Mouse (Mus musculus) intestine, embryonic 15.5 days (tissue): ENCODE measurements at regions not wholly inside any gene's neighbourhood (a gene's known extent, or its start where the extent isn't known, plus 50 kb on each side); places are given as distances from the start of the nearest gene placed in this dataset.
A peak's percentile ranks its signal among the peaks of the same experiment; 100 is the strongest.

Experiments used
- ATAC-seq: fragments of 200-750 bp; cut with Nextera tagmentation; 2 replicates; pipeline ENCODE4 v1.8.0; 2017; ENCODE audit warnings: moderate TSS enrichment, moderate library complexity
- H3K27ac ChIP-seq: fragments of 300-500 bp; sonication (generic); 2 replicates; pipeline ENCODE4 v1.5.1; 2015; ENCODE audit warnings: mild to moderate bottlenecking, inconsistent platforms
- H3K27me3 ChIP-seq: fragments of 300-500 bp; sonication (generic); replicated peaks from 2 replicates; pipeline ENCODE4 v1.6.1; 2015; ENCODE audit warnings: inconsistent platforms
- H3K36me3 ChIP-seq: fragments of 300-500 bp; sonication (generic); 2 replicates; pipeline ENCODE4 v1.6.1; 2015; ENCODE audit warnings: inconsistent platforms
- H3K4me1 ChIP-seq: fragments of 300-500 bp; sonication (generic); replicated peaks from 2 replicates; pipeline ENCODE4 v1.6.1; 2015; ENCODE audit warnings: inconsistent platforms
- H3K4me2 ChIP-seq: fragments of 300-500 bp; sonication (generic); replicated peaks from 2 replicates; pipeline ENCODE4 v1.6.1; 2015; ENCODE audit warnings: mild to moderate bottlenecking, inconsistent platforms
- H3K4me3 ChIP-seq: fragments of 300-500 bp; sonication (generic); replicated peaks from 2 replicates; pipeline ENCODE4 v1.5.1; 2015; ENCODE audit warnings: inconsistent platforms
- H3K9ac ChIP-seq: fragments of 300-500 bp; sonication (generic); 2 replicates; pipeline ENCODE4 v1.6.1; 2015; ENCODE audit warnings: inconsistent platforms
- H3K9me3 ChIP-seq: fragments of 300-500 bp; sonication (generic); 2 replicates; pipeline ENCODE4 v1.6.1; 2016; ENCODE audit warnings: inconsistent platforms
- WGBS: fragments of 180-500 bp; shearing (Covaris S2); methylation state at CpG from one replicate; pipeline ENCODE4 v1.1.7; 2015; 5-methylcytosine and 5-hydroxymethylcytosine counted together

DNA sequence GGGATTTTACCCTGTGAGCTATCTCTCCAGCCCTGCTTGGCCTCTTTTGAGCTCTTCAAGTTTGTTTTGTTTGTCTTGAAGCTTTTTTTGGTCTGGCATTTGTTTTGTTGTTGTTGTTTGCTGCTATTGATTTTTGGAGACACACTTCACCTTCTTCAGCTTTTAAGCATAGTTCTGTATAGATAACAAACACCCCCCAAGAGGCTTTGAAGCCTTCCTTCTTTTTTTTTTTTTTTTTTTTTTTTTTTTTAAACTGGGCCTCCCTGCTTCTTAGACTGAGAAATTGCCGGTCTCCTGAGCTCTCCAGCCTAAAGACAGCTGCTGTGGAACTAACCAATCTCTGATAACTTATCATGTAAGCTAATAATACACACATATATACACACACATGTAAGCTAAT, 58.2 kb upstream of the Bmp2k start:
- Histone ChIP-seq H3K4me3 (no peak overlapping the region), H3K9ac (no peak overlapping the region), H3K9me3 (no peaks in the 10 kb centered on the region), H3K4me2 (no peak overlapping the region), H3K36me3 (no peaks in the 10 kb centered on the region), H3K4me1 (0 out of 2 replicates have a peak, but pooled peaks cover 13% of the 10 kb centered on the region), H3K27me3 (no peaks in the 10 kb centered on the region), H3K27ac (no peak overlapping the region)
- WGBS = 62% methylated on average over 1 of the region's 1 CpGs
- ATAC-seq = no peak

- no peak overlapping the region for H3K9ac ChIP-seq
- 0 out of 2 replicates have a peak, but pooled peaks cover 13% of the 10 kb centered on the region for H3K4me1 ChIP-seq
- H3K4me3 ChIP-seq = no peak overlapping the region
- peak overlapping the region; percentile 40 for H3K4me2 ChIP-seq
- ATAC-seq = peak; percentile 93
- H3K27ac ChIP-seq = peak overlapping the region; percentile 63
- H3K9me3 ChIP-seq = no peaks in the 10 kb centered on the region
- no peaks in the 10 kb centered on the region for H3K27me3 ChIP-seq
- no peaks in the 10 kb centered on the region for H3K36me3 ChIP-seq
- WGBS = 67% methylated on average over 12 of the region's 12 CpGs
These were observed 57.1 kb upstream of the Bmp2k start for GRCm38 (mm10) chr5:96940170-96941086.

GRCm38 (mm10) chr5:96941087-96941468, 56.4 kb upstream of the Bmp2k start:
- 28% methylated on average over 7 of the region's 7 CpGs for WGBS
- Histone ChIP-seq H3K4me1 (0 out of 2 replicates have a peak, but pooled peaks cover 13% of the 10 kb centered on the region), H3K9me3 (no peaks in the 10 kb centered on the region), H3K36me3 (no peaks in the 10 kb centered on the region), H3K27me3 (no peaks in the 10 kb centered on the region), H3K4me3 (no peak overlapping the region), H3K9ac (no peak overlapping the region), H3K27ac (peak overlapping the region; percentile 63), H3K4me2 (peak overlapping the region; percentile 40)
- ATAC-seq = peak; percentile 91

DNA sequence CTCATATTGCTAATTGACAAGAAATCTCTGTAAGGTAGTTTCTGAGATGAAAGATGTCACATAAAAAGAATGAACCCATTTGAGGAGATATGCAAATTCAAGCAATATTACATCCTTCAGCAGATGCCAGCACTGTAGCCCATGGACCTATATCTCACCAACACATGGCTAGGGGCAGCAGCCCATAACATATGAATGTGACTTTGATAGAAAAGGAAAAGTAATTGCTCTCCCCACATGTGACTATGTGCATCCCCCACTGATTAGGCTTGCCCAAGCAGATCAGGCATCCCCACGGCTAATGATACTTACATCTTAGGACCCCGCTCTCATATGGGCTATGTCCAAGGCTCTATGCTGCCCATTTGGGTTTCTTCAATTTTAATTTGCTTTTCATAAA, 56.0 kb upstream of the Bmp2k start:
- no peak for ATAC-seq
- Histone ChIP-seq H3K27me3 (no peaks in the 10 kb centered on the region), H3K4me2 (no peak overlapping the region), H3K36me3 (no peaks in the 10 kb centered on the region), H3K27ac (peak overlapping the region; percentile 63), H3K9me3 (no peaks in the 10 kb centered on the region), H3K9ac (no peak overlapping the region), H3K4me3 (no peak overlapping the region), H3K4me1 (0 out of 2 replicates have a peak, but pooled peaks cover 13% of the 10 kb centered on the region)
- 82% methylated on average over 2 of the region's 2 CpGs for WGBS
